Mouse (Mus musculus): ENCODE measurements around the gene Ern2. TPM values are rescaled to one million over a fixed set of nuclear protein-coding genes. Genes with fewer than 3 reads are reported as not detected.

The Ern2 gene
- polyA plus RNA-seq, 1 experiment from 2014 or later = 0.19 TPM

- no peak overlapping the region for H3K4me2 ChIP-seq (replicated peaks; ENCODE audit: low read depth, low read length)
- H3K9me3 ChIP-seq (ENCODE audit: control insufficient read depth, low read length) = no peaks in the 10 kb centered on the region
- no peaks in the 10 kb centered on the region for H3K4me1 ChIP-seq (replicated peaks; ENCODE audit: control insufficient read depth, insufficient read depth, low read length)
- no peaks in the 10 kb centered on the region for H3K27me3 ChIP-seq (ENCODE audit: control insufficient read depth, insufficient read depth, low read length)
- DNase-seq (ENCODE audit: low spot score) (peak; percentile 6), ATAC-seq (ENCODE audit: low FRiP score) (no peak)
- no peak overlapping the region for H3K27ac ChIP-seq (ENCODE audit: low read depth, low read length)
- no peak overlapping the region for H3K9ac ChIP-seq (ENCODE audit: low read depth, low read length)
- 0 out of 2 replicates have a peak, but pooled peaks cover 7% of the 10 kb centered on the region for H3K36me3 ChIP-seq (ENCODE audit: control insufficient read depth, insufficient read depth, low read length)
- no peak overlapping the region for H3K4me3 ChIP-seq (ENCODE audit: low read depth, low read length)
- 73% methylated on average over 8 of the region's 8 CpGs for WGBS
These were observed 60.4 kb downstream of the Ern2 start for GRCm38 (mm10) chr7:122125636-122126035.

GRCm38 (mm10) chr7:122123518-122123917, 62.5 kb downstream of the Ern2 start:
- no peaks in the 10 kb centered on the region for H3K9me3 ChIP-seq (ENCODE audit: control insufficient read depth, low read length)
- no peak for DNase-seq (ENCODE audit: low spot score)
- no peak overlapping the region for H3K9ac ChIP-seq (ENCODE audit: low read depth, low read length)
- H3K4me3 ChIP-seq (ENCODE audit: low read depth, low read length) = no peak overlapping the region
- no peak for ATAC-seq (ENCODE audit: low FRiP score)
- H3K4me1 ChIP-seq (replicated peaks; ENCODE audit: control insufficient read depth, insufficient read depth, low read length) = no peaks in the 10 kb centered on the region
- H3K36me3 ChIP-seq (ENCODE audit: control insufficient read depth, insufficient read depth, low read length) = 0 out of 2 replicates have a peak, but pooled peaks cover 7% of the 10 kb centered on the region
- 84% methylated on average over 4 of the region's 4 CpGs for WGBS
- no peak overlapping the region for H3K4me2 ChIP-seq (replicated peaks; ENCODE audit: low read depth, low read length)
- H3K27me3 ChIP-seq (ENCODE audit: control insufficient read depth, insufficient read depth, low read length) = no peaks in the 10 kb centered on the region
- H3K27ac ChIP-seq (ENCODE audit: low read depth, low read length) = no peak overlapping the region

Other genes with a start within 250 kb of the Ern2 start
- gene Cog7, start 204.5 kb downstream of the Ern2 start, polyA plus RNA-seq (2014; fragmentation: Nextera tagmentation; extraction: Ambion mirVana) = 18.5 and 21.6 TPM in 2 replicates
- 38.8 and 56.0 TPM in 2 replicates for gene Gga2, start 165.0 kb downstream of the Ern2 start, polyA plus RNA-seq (2014; fragmentation: Nextera tagmentation; extraction: Ambion mirVana)
- 94.1 and 94.5 TPM in 2 replicates for gene Ubfd1, start 119.0 kb downstream of the Ern2 start, polyA plus RNA-seq (2014; fragmentation: Nextera tagmentation; extraction: Ambion mirVana)
- 14.5 TPM in 2 replicates for gene Ears2, start 118.9 kb downstream of the Ern2 start, polyA plus RNA-seq (2014; fragmentation: Nextera tagmentation; extraction: Ambion mirVana)
- 649 and 690 TPM in 2 replicates for gene Ndufab1, start 84.3 kb downstream of the Ern2 start, polyA plus RNA-seq (2014; fragmentation: Nextera tagmentation; extraction: Ambion mirVana)
- gene Palb2, start 53.2 kb downstream of the Ern2 start, polyA plus RNA-seq (2014; fragmentation: Nextera tagmentation; extraction: Ambion mirVana) = 14.6 and 20.9 TPM in 2 replicates
- 143 and 144 TPM in 2 replicates for gene Dctn5, start 53.2 kb downstream of the Ern2 start, polyA plus RNA-seq (2014; fragmentation: Nextera tagmentation; extraction: Ambion mirVana)
- 84.4 and 101 TPM in 2 replicates for gene Plk1, start 26.8 kb downstream of the Ern2 start, polyA plus RNA-seq (2014; fragmentation: Nextera tagmentation; extraction: Ambion mirVana)
- 0.11 and 0.14 TPM in 2 replicates for gene Chp2, start 33.3 kb upstream of the Ern2 start, polyA plus RNA-seq (2014; fragmentation: Nextera tagmentation; extraction: Ambion mirVana)
- gene Prkcb, start 102.5 kb upstream of the Ern2 start, polyA plus RNA-seq (2014; fragmentation: Nextera tagmentation; extraction: Ambion mirVana) = 17.8 and 22.3 TPM in 2 replicates

Measured in hindbrain, embryonic 11.5 days (tissue).